Mouse (Mus musculus): ENCODE data around the gene Ackr2.

DNA sequence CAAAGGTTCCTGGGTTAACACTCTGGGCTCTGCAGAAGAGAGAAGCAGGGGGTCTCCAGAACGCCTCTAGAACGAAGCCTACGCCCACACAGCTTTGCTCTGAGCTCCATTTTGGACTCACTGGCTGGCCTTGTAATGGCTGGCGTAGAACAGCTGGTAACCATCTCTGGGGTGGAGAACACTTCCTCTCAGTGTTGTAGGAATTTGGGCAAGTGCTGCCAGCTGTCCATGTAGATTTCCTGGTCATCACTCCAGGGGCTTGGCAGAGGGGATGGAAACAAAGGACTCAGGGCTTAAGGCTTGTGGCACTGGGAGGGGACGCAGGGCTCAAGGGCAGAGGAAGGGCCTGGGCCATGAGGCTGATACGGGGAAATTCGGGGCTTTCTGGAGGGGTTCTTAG is 3.7 kb upstream of the Ackr2 start:
- no peak for TF ChIP-seq CTCF (conservative IDR thresholded peaks at IDR 0.05; ENCODE audit: low read length)
- no peak for TF ChIP-seq POU5F1 (IDR thresholded peaks at IDR 0.05; ENCODE audit: borderline replicate concordance, low read length)
